Mouse (Mus musculus): ENCODE data around the gene Enkd1. TPM values are rescaled to one million over a fixed set of nuclear protein-coding genes. Genes with fewer than 3 reads are reported as not detected.

Gene Enkd1
- polyA plus RNA-seq, 1 experiment from 2014 or later: 11.6 TPM

DNA sequence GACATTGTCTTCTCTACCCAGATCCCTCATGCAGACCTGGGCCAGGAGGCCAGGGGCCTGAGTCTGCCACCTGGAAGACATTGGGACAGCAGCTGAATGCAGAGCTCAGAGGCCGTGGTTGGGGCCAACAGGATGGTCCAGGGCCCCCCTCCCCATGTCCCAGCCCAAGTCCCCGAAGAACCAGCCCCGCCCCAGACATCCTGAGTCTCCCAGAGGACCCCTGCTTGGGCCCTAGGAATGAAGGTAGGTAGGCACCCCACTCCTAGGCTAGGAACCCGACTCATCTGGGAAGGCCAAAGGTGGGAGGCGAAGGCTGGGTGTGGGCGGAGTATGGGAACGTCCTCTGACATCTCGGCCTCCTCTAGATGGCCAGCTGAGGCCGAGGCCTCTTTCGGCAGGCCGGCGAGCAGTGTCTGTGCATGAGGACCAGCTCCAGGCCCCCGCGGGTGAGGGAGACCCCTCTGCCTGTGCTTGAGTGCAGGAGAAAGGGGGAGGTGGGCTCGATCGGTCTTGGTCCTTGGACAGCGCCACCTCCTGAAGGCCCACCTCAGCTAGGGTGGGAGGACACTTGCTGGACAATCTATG is 10.7 kb downstream of the Enkd1 start:
- Histone ChIP-seq H3K4me3 (ENCODE audit: low read depth, low read length) (no peak overlapping the region), H3K9ac (replicated peaks; ENCODE audit: low read depth, low read length) (no peak overlapping the region), H3K36me3 (ENCODE audit: control insufficient read depth, insufficient read depth, low read length) (peaks cover 24% of the 10 kb centered on the region), H3K4me1 (ENCODE audit: control insufficient read depth, insufficient read depth, low read length) (peaks cover 31% of the 10 kb centered on the region), H3K27ac (ENCODE audit: low read depth, low read length) (no peak overlapping the region), H3K9me3 (ENCODE audit: control insufficient read depth, low read length) (no peaks in the 10 kb centered on the region), H3K4me2 (ENCODE audit: low read depth, low read length) (no peak overlapping the region), H3K27me3 (ENCODE audit: control insufficient read depth, insufficient read depth, low read length) (no peaks in the 10 kb centered on the region)
- ATAC-seq (ENCODE audit: low read depth): no peak
- 91% methylated on average over 17 of the region's 17 CpGs for WGBS

DNA sequence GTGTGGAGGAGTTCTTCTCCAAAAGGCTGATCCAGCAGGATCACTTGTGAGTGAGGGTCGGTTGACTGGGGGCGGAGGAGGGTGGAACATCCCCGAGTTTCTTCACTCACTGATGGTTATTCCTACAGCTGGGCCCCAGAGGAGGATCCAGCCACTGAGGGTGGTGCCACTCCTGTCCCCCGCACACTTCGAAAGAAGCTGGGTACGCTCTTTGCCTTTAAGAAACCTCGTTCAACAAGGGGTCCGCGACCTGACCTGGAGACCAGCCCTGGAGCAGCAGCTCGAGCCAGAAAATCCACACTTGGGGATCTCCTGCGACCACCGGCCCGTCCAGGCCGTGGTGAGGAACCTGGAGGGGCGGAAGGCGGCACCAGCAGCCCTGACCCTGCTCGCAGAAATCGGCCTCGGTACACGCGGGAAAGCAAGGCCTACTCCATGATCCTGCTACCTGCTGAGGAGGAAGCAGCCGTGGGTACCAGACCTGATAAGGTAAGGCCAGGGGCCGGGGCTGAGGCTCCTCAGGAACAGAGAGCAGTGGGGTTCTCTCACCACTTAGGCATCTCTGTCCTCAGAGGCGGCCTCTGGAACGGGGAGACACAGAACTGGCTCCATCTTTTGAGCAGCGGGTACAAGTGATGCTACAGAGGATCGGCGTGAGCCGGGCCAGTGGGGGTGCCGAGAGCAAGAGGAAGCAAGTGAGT is 12.8 kb downstream of the Enkd1 start:
- Histone ChIP-seq H3K27ac (ENCODE audit: low read depth, low read length) (peak overlapping the region; percentile 80), H3K27me3 (ENCODE audit: control insufficient read depth, insufficient read depth, low read length) (no peaks in the 10 kb centered on the region), H3K4me3 (ENCODE audit: low read depth, low read length) (peak overlapping the region; percentile 49), H3K4me1 (ENCODE audit: control insufficient read depth, insufficient read depth, low read length) (peaks cover 21% of the 10 kb centered on the region), H3K36me3 (ENCODE audit: control insufficient read depth, insufficient read depth, low read length) (peaks cover 24% of the 10 kb centered on the region), H3K9me3 (ENCODE audit: control insufficient read depth, low read length) (no peaks in the 10 kb centered on the region), H3K4me2 (ENCODE audit: low read depth, low read length) (peak overlapping the region; percentile 64), H3K9ac (replicated peaks; ENCODE audit: low read depth, low read length) (peak overlapping the region; percentile 62; the same call in 1 of the 2 replicates)
- no peak for ATAC-seq (ENCODE audit: low read depth)
- WGBS: 83% methylated on average over 30 of the region's 30 CpGs

- H3K4me1 ChIP-seq (ENCODE audit: control insufficient read depth, insufficient read depth, low read length): peaks cover 16% of the 10 kb centered on the region
- H3K4me2 ChIP-seq (ENCODE audit: low read depth, low read length): peak overlapping the region; percentile 64
- H3K9me3 ChIP-seq (ENCODE audit: control insufficient read depth, low read length): no peaks in the 10 kb centered on the region
- 7% methylated on average over 38 of the region's 40 CpGs for WGBS
- H3K27ac ChIP-seq (ENCODE audit: low read depth, low read length): peak overlapping the region; percentile 80
- H3K4me3 ChIP-seq (ENCODE audit: low read depth, low read length): peak overlapping the region; percentile 49
- peaks cover 24% of the 10 kb centered on the region for H3K36me3 ChIP-seq (ENCODE audit: control insufficient read depth, insufficient read depth, low read length)
- ATAC-seq (ENCODE audit: low read depth): peak; percentile 72
- H3K9ac ChIP-seq (replicated peaks; ENCODE audit: low read depth, low read length): peak overlapping the region; percentile 62
- no peaks in the 10 kb centered on the region for H3K27me3 ChIP-seq (ENCODE audit: control insufficient read depth, insufficient read depth, low read length)
Observed at GRCm38 (mm10) chr8:105694051-105694799, 13.8 kb downstream of the Enkd1 start.

DNA sequence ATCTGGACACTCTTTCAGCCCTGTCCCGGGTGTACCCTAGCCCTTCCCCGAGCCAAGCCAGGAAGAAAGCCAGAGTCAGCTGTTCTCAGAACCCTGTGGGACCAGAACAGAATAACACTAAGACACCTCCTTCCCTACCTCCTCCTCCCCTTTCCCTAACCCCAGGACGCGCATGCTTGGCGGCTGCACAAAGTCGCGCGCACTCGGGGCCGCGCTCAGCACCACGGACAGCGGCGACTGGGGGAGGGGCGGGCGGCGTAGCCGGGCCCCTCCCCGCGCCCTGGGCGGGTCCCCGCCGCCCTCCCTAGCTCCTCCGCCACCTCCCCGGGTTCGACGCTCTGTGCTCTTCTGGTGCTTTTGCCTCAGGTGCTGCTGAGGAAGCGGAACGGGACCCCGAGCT is 14.4 kb downstream of the Enkd1 start:
- Histone ChIP-seq H3K4me2 (ENCODE audit: low read depth, low read length) (peak overlapping the region; percentile 64), H3K4me3 (ENCODE audit: low read depth, low read length) (peak overlapping the region; percentile 49), H3K27ac (ENCODE audit: low read depth, low read length) (peak overlapping the region; percentile 80), H3K27me3 (ENCODE audit: control insufficient read depth, insufficient read depth, low read length) (no peaks in the 10 kb centered on the region), H3K9ac (replicated peaks; ENCODE audit: low read depth, low read length) (peak overlapping the region; percentile 62), H3K9me3 (ENCODE audit: control insufficient read depth, low read length) (no peaks in the 10 kb centered on the region), H3K36me3 (ENCODE audit: control insufficient read depth, insufficient read depth, low read length) (peaks cover 22% of the 10 kb centered on the region), H3K4me1 (ENCODE audit: control insufficient read depth, insufficient read depth, low read length) (peaks cover 16% of the 10 kb centered on the region)
- peak; percentile 81 for ATAC-seq (ENCODE audit: low read depth)
- 4% methylated on average over 18 of the region's 30 CpGs for WGBS

GRCm38 (mm10) chr8:105692449-105693182 is 15.4 kb downstream of the Enkd1 start:
- ATAC-seq (ENCODE audit: low read depth): no peak
- no peaks in the 10 kb centered on the region for H3K9me3 ChIP-seq (ENCODE audit: control insufficient read depth, low read length)
- peaks cover 12% of the 10 kb centered on the region for H3K36me3 ChIP-seq (ENCODE audit: control insufficient read depth, insufficient read depth, low read length)
- H3K4me2 ChIP-seq (ENCODE audit: low read depth, low read length): no peak overlapping the region
- peaks cover 16% of the 10 kb centered on the region for H3K4me1 ChIP-seq (ENCODE audit: control insufficient read depth, insufficient read depth, low read length)
- 92% methylated on average over 11 of the region's 11 CpGs for WGBS
- H3K4me3 ChIP-seq (ENCODE audit: low read depth, low read length): no peak overlapping the region
- no peaks in the 10 kb centered on the region for H3K27me3 ChIP-seq (ENCODE audit: control insufficient read depth, insufficient read depth, low read length)
- no peak overlapping the region for H3K9ac ChIP-seq (replicated peaks; ENCODE audit: low read depth, low read length)
- no peak overlapping the region for H3K27ac ChIP-seq (ENCODE audit: low read depth, low read length)

GRCm38 (mm10) chr8:105690978-105691377 is 17.0 kb downstream of the Enkd1 start:
- H3K27me3 ChIP-seq (ENCODE audit: control insufficient read depth, insufficient read depth, low read length): no peaks in the 10 kb centered on the region
- no peaks in the 10 kb centered on the region for H3K9me3 ChIP-seq (ENCODE audit: control insufficient read depth, low read length)
- 88% methylated on average over 14 of the region's 14 CpGs for WGBS
- no peaks in the 10 kb centered on the region for H3K36me3 ChIP-seq (ENCODE audit: control insufficient read depth, insufficient read depth, low read length)
- H3K4me3 ChIP-seq (ENCODE audit: low read depth, low read length): no peak overlapping the region
- H3K27ac ChIP-seq (ENCODE audit: low read depth, low read length): no peak overlapping the region
- no peak overlapping the region for H3K9ac ChIP-seq (replicated peaks; ENCODE audit: low read depth, low read length)
- no peak overlapping the region for H3K4me2 ChIP-seq (ENCODE audit: low read depth, low read length)
- ATAC-seq (ENCODE audit: low read depth): no peak
- H3K4me1 ChIP-seq (ENCODE audit: control insufficient read depth, insufficient read depth, low read length): peaks cover 16% of the 10 kb centered on the region

GRCm38 (mm10) chr8:105689983-105690360 is 18.0 kb downstream of the Enkd1 start:
- no peak overlapping the region for H3K27ac ChIP-seq (ENCODE audit: low read depth, low read length)
- no peak overlapping the region for H3K9ac ChIP-seq (replicated peaks; ENCODE audit: low read depth, low read length)
- H3K27me3 ChIP-seq (ENCODE audit: control insufficient read depth, insufficient read depth, low read length): no peaks in the 10 kb centered on the region
- 91% methylated on average over 9 of the region's 9 CpGs for WGBS
- H3K4me2 ChIP-seq (ENCODE audit: low read depth, low read length): no peak overlapping the region
- peaks cover 9% of the 10 kb centered on the region for H3K4me1 ChIP-seq (ENCODE audit: control insufficient read depth, insufficient read depth, low read length)
- no peaks in the 10 kb centered on the region for H3K36me3 ChIP-seq (ENCODE audit: control insufficient read depth, insufficient read depth, low read length)
- no peak overlapping the region for H3K4me3 ChIP-seq (ENCODE audit: low read depth, low read length)
- no peak for ATAC-seq (ENCODE audit: low read depth)
- H3K9me3 ChIP-seq (ENCODE audit: control insufficient read depth, low read length): no peaks in the 10 kb centered on the region

DNA sequence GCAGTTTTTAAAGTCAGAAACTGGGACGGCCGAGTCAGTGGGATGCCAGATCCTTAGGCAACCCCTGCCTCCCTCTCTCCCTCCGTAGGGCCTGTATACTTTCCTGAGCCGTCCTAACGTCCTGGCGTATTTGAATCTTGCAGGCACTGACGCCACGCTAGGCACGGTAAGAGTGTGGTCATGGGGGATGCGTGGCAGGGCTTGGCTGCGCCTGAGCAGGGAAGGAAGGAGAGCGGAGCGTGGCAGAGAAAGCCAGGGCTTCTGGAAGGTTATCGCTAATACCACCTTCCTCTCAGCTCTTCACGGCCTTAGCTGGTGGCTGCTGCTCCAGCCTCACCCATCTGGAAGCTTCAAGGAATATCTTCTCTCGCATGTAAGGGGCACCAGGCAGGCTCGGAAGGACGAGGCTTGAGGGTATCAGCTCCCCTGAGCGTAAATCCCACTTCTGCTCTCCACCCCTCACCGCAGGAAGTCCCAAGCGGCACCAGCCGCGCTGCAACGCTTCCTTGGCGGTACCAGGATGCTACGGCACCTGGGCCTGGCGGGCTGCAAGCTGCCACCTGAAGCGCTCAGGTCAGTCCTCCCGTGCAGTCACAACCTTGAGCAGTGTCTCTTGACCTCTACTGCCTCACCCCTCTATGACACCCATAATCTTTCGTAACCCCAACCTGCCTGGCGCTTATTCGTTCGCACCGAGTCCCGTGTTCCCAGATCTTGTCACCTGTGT is 18.6 kb downstream of the Enkd1 start:
- Histone ChIP-seq H3K9me3 (ENCODE audit: control insufficient read depth, low read length) (no peaks in the 10 kb centered on the region), H3K27ac (ENCODE audit: low read depth, low read length) (no peak overlapping the region)

More for the DNA sequence above, 18.6 kb downstream of the Enkd1 start:
- WGBS: 66% methylated on average over 35 of the region's 35 CpGs
- H3K36me3 ChIP-seq (ENCODE audit: control insufficient read depth, insufficient read depth, low read length): no peaks in the 10 kb centered on the region
- ATAC-seq (ENCODE audit: low read depth): no peak
- no peak overlapping the region for H3K4me3 ChIP-seq (ENCODE audit: low read depth, low read length)
- H3K27me3 ChIP-seq (ENCODE audit: control insufficient read depth, insufficient read depth, low read length): no peaks in the 10 kb centered on the region
- no peak overlapping the region for H3K4me2 ChIP-seq (ENCODE audit: low read depth, low read length)
- peaks cover 3% of the 10 kb centered on the region; the same call in 1 of the 2 replicates for H3K4me1 ChIP-seq (ENCODE audit: control insufficient read depth, insufficient read depth, low read length)
- H3K9ac ChIP-seq (replicated peaks; ENCODE audit: low read depth, low read length): no peak overlapping the region

All from neural tube, embryonic 14.5 days (tissue).